Mouse (Mus musculus) ES-CJ7 (cell line): Measurements from ENCODE around the gene Olfr324.

Source experiments
- DNase-seq: peaks from one replicate; pipeline ENCODE4 v3.0.0; 2011; ENCODE audit warnings: low read depth, low spot score

The Olfr324 gene

GRCm38 (mm10) chr11:58594814-58595213 lies at the start of gene Olfr324:
Gene Olfr324 (plus strand): TSS chr11:58595114.
- DNase-seq, result no peak

- no peak for DNase-seq
Observed at GRCm38 (mm10) chr11:58546322-58546721, 48.6 kb upstream of the Olfr324 start, which contains the start of gene Olfr329-ps. Gene Olfr329-ps (minus strand): TSS chr11:58546422.

- no peak for DNase-seq
Observed at GRCm38 (mm10) chr11:58555536-58555935, 39.4 kb upstream of the Olfr324 start, which contains the start of gene Olfr328. Gene Olfr328 (minus strand): TSS chr11:58555636.

GRCm38 (mm10) chr11:58570405-58570804 lies 24.5 kb upstream of the Olfr324 start, which contains the start of gene Olfr224:
Gene Olfr224 (minus strand): TSS chr11:58570553.
- DNase-seq, result no peak

GRCm38 (mm10) chr11:58577430-58577829 lies 17.5 kb upstream of the Olfr324 start, which contains the start of gene Olfr325:
Gene Olfr325 (plus strand): TSS chr11:58577730.
- no peak for DNase-seq

- no peak for DNase-seq
Observed at GRCm38 (mm10) chr11:58578636-58579035, 16.3 kb upstream of the Olfr324 start.

- DNase-seq, result peak; percentile 35
Observed at GRCm38 (mm10) chr11:58587898-58588348, 7.0 kb upstream of the Olfr324 start.

- no peak for DNase-seq
Observed at GRCm38 (mm10) chr11:58588620-58589250, 6.2 kb upstream of the Olfr324 start.

- DNase-seq, result no peak
Observed at GRCm38 (mm10) chr11:58597837-58598236, 2.9 kb downstream of the Olfr324 start.

GRCm38 (mm10) chr11:58602062-58602461 lies 7.1 kb downstream of the Olfr324 start:
- DNase-seq, result no peak

- DNase-seq, result peak; percentile 37
Observed at GRCm38 (mm10) chr11:58602800-58603560, 8.1 kb downstream of the Olfr324 start.

GRCm38 (mm10) chr11:58604688-58605087 lies 9.8 kb downstream of the Olfr324 start:
- no peak for DNase-seq

- no peak for DNase-seq
Observed at GRCm38 (mm10) chr11:58605228-58605627, 10.3 kb downstream of the Olfr324 start.

GRCm38 (mm10) chr11:58606177-58606919 lies 11.4 kb downstream of the Olfr324 start:
- no peak for DNase-seq

GRCm38 (mm10) chr11:58607030-58607429 lies 12.1 kb downstream of the Olfr324 start:
- no peak for DNase-seq

GRCm38 (mm10) chr11:58613359-58613758 lies 18.4 kb downstream of the Olfr324 start:
- DNase-seq, result no peak

- no peak for DNase-seq
Observed at GRCm38 (mm10) chr11:58614526-58614925, 19.6 kb downstream of the Olfr324 start.

GRCm38 (mm10) chr11:58615975-58616374 lies 21.1 kb downstream of the Olfr324 start, which contains the start of gene 2210407C18Rik:
Gene 2210407C18Rik (minus strand): TSS chr11:58616075.
- no peak for DNase-seq

- DNase-seq, result no peak
Observed at GRCm38 (mm10) chr11:58618369-58618768, 23.5 kb downstream of the Olfr324 start.

GRCm38 (mm10) chr11:58618793-58619192 lies 23.9 kb downstream of the Olfr324 start:
- DNase-seq, result no peak

GRCm38 (mm10) chr11:58626146-58626545 lies 31.2 kb downstream of the Olfr324 start:
- no peak for DNase-seq

- DNase-seq, result no peak
Observed at GRCm38 (mm10) chr11:58630401-58630800, 35.5 kb downstream of the Olfr324 start, which contains the start of gene Olfr323. Gene Olfr323 (minus strand): TSS chr11:58630501.
